Mouse (Mus musculus): Measurements from ENCODE around the gene Arntl. TPM values are rescaled to one million over a fixed set of nuclear protein-coding genes. Genes with fewer than 3 reads are reported as not detected.

The Arntl gene
- total and polyA plus RNA-seq, 3 experiments = 2.6 to 4.6 (median 3.3) TPM

DNA sequence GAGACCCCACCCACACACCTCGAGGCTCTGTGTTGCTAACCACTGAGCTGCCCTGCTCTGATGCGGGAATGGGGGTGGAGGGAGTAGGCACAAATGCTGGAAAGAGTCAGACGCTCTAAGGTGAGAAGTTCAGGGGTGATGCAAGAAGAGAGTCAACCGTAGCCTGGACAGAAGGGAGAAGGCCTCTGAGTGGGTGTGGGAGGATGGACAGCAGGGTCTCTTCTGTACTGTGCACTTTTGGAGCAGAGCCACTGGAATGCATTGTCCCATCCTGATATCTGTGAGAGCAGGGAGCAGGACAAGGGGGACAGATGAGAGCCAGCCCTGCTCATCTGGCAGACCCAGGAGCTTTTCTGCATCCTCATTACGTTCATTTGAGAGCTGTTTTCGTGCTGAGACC is 21.2 kb downstream of the Arntl start:
- no peak overlapping the region for H3K4me3 ChIP-seq (replicated peaks in 1 of 3; ENCODE audit: low read depth in 2 of 3, low read length in 2 of 3, poor library complexity in 1 of 3)
- DNase-seq (ENCODE audit: extremely low read depth) = no peak
- H3K79me2 ChIP-seq (replicated peaks; ENCODE audit: control insufficient read depth, extremely low read depth, insufficient read depth, poor library complexity, severe bottlenecking) = no peaks in the 10 kb centered on the region; the same call in 1 of the 2 replicates
- no peak overlapping the region for H3K27ac ChIP-seq (ENCODE audit: insufficient read depth, low read depth)
- H3K9ac ChIP-seq (ENCODE audit: insufficient read depth, low read depth) = no peak overlapping the region
- dilution Hi-C loops (cut with MboI; ENCODE audit: extremely low pct_ligation_motif_present, extremely low pct_unique_long_range_greater_than_20kb, low sequenced_read_pairs) (no loop called here), in situ Hi-C loops (cut with MboI; ENCODE audit: low pct_ligation_motif_present, low pct_unique_long_range_greater_than_20kb, low sequenced_read_pairs) (no loop called here)
- no peaks in the 10 kb centered on the region for H3K9me3 ChIP-seq (replicated peaks; ENCODE audit: low read length)
- H3K27me3 ChIP-seq (replicated peaks) = no peaks in the 10 kb centered on the region
- peaks cover 0 to 5% of the 10 kb centered on the region in 2 experiments; a peak in 2 of 4 replicates for H3K4me1 ChIP-seq (ENCODE audit: control insufficient read depth in 1 of 2, insufficient read depth in 2 of 2)
- peaks cover 0 to 8% of the 10 kb centered on the region in 2 experiments for H3K36me3 ChIP-seq (replicated peaks in 1 of 2; ENCODE audit: control insufficient read depth in 1 of 2, insufficient read depth in 1 of 2, low read length in 1 of 2)
- no peak for TF ChIP-seq CHD2 (IDR thresholded peaks at IDR 0.05; ENCODE audit: low read length)
- H3K4me2 ChIP-seq (ENCODE audit: insufficient read depth, low read depth, poor library complexity, severe bottlenecking) = no peak overlapping the region

DNA sequence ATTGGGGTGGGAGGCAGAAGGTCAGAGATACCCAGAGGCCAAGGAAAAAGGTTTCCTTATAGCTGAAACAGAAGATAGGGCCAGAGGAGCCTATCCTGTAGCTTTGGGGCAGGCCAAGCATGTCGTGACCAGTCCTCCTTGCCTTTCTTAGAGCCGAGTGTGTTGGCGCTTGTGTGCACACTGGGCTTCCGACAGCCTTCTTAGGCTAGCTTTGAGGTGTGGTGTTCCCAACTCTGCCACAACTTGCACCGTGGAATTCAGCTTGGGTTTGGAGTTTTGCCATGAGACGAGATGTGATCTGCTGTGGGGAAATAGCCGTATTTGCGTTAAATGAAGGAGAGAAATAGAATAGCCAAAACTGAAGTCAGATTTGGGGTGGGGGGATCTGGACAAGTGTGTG is 28.9 kb downstream of the Arntl start:
- peaks cover 2 to 20% of the 10 kb centered on the region in 2 experiments for H3K36me3 ChIP-seq (replicated peaks in 1 of 2; ENCODE audit: control insufficient read depth in 1 of 2, insufficient read depth in 1 of 2, low read length in 1 of 2)
- no peak overlapping the region for H3K9ac ChIP-seq (ENCODE audit: insufficient read depth, low read depth)
- in situ Hi-C loops (cut with MboI; ENCODE audit: low pct_ligation_motif_present, low pct_unique_long_range_greater_than_20kb, low sequenced_read_pairs) (no loop called here), dilution Hi-C loops (cut with MboI; ENCODE audit: extremely low pct_ligation_motif_present, extremely low pct_unique_long_range_greater_than_20kb, low sequenced_read_pairs) (no loop called here)
- no peaks in the 10 kb centered on the region for H3K27me3 ChIP-seq (replicated peaks)
- TF ChIP-seq IRF4 (IDR thresholded peaks at IDR 0.05; ENCODE audit: low read depth, low read length) = no peak
- no peak for TF ChIP-seq JUND (conservative IDR thresholded peaks at IDR 0.05; ENCODE audit: low read depth, low read length)
- TF ChIP-seq ZMIZ1 (IDR thresholded peaks at IDR 0.05; ENCODE audit: low read depth, low read length) = no peak
- no peak for TF ChIP-seq TCF12 (IDR thresholded peaks at IDR 0.05; ENCODE audit: low read depth, low read length)
- no peak for TF ChIP-seq JUN (IDR thresholded peaks at IDR 0.05; ENCODE audit: insufficient read depth, low read depth, low read length)
- no peak for TF ChIP-seq ZNF384 (IDR thresholded peaks at IDR 0.05; ENCODE audit: low read depth, low read length)
- TF ChIP-seq EP300 (IDR thresholded peaks at IDR 0.05; ENCODE audit: low read length) = no peak
- no peak for TF ChIP-seq SMC3 (IDR thresholded peaks at IDR 0.05; ENCODE audit: low read depth, low read length)
- TF ChIP-seq USF1 (IDR thresholded peaks at IDR 0.05; ENCODE audit: low read depth, low read length) = no peak
- TF ChIP-seq NRF1 (IDR thresholded peaks at IDR 0.05; ENCODE audit: low read depth, low read length) = no peak
- no peak for TF ChIP-seq RCOR1 (conservative IDR thresholded peaks at IDR 0.05; ENCODE audit: low read depth, low read length)
- TF ChIP-seq MEF2A (IDR thresholded peaks at IDR 0.05; ENCODE audit: borderline replicate concordance, low read depth, low read length) = no peak
- TF ChIP-seq MAFK (IDR thresholded peaks at IDR 0.05; ENCODE audit: insufficient replicate concordance, low read length) = no peak
- TF ChIP-seq POLR2A (IDR thresholded peaks at IDR 0.05; ENCODE audit: low read depth, low read length) = no peak
- TF ChIP-seq KAT2A (IDR thresholded peaks at IDR 0.05; ENCODE audit: insufficient replicate concordance, low read length) = no peak
- TF ChIP-seq CHD1 (IDR thresholded peaks at IDR 0.05; ENCODE audit: low read depth, low read length) = no peak
- no peak for TF ChIP-seq E2F4 (IDR thresholded peaks at IDR 0.05; ENCODE audit: insufficient replicate concordance, low read depth, low read length)
- H3K4me3 ChIP-seq (replicated peaks in 1 of 3; ENCODE audit: low read depth in 2 of 3, low read length in 2 of 3, poor library complexity in 1 of 3) = no peak overlapping the region
- H3K79me2 ChIP-seq (replicated peaks; ENCODE audit: control insufficient read depth, extremely low read depth, insufficient read depth, poor library complexity, severe bottlenecking) = no peaks in the 10 kb centered on the region
- H3K9me3 ChIP-seq (replicated peaks; ENCODE audit: low read length) = no peaks in the 10 kb centered on the region
- H3K27ac ChIP-seq (ENCODE audit: insufficient read depth, low read depth) = no peak overlapping the region
- H3K4me2 ChIP-seq (ENCODE audit: insufficient read depth, low read depth, poor library complexity, severe bottlenecking) = no peak overlapping the region
- H3K4me1 ChIP-seq (ENCODE audit: control insufficient read depth in 1 of 2, insufficient read depth in 2 of 2) = peaks cover 12 to 21% of the 10 kb centered on the region in 2 experiments
- DNase-seq (ENCODE audit: extremely low read depth) = no peak
